Mouse (Mus musculus) myocyte (in vitro differentiated cells): ENCODE measurements around the gene Galnt3. TPM values are rescaled to one million over a fixed set of nuclear protein-coding genes. Genes with fewer than 3 reads are reported as not detected.

Experiments
- H3K27me3 ChIP-seq: one replicate; pipeline ENCODE4 v1.6.1; 2011; ENCODE audit not compliant: control insufficient read depth, insufficient read depth, insufficient read length
- H3K36me3 ChIP-seq: one replicate; pipeline ENCODE4 v1.6.1; 2011; ENCODE audit not compliant: control insufficient read depth, insufficient read depth
- H3K4me2 ChIP-seq: one replicate; pipeline ENCODE4 v1.6.1; 2011; ENCODE audit warnings: low read depth, control low read depth
- H3K4me3 ChIP-seq: one replicate; pipeline ENCODE4 v1.5.1; 2011; ENCODE audit warnings: mild to moderate bottlenecking, control low read depth, moderate library complexity
- H3K79me2 ChIP-seq: one replicate; pipeline ENCODE4 v1.6.1; 2011; ENCODE audit not compliant: control insufficient read depth, insufficient read depth
- H3ac ChIP-seq: one replicate; pipeline ENCODE4 v1.6.1; 2011; ENCODE audit not compliant: control insufficient read depth, insufficient read length
- CEBPB ChIP-seq: IDR thresholded peaks from 2 replicates; pipeline ENCODE4 v1.6.1; 2011; ENCODE audit warnings: mild to moderate bottlenecking, moderate library complexity; ENCODE audit not compliant: poor library complexity, insufficient read depth, severe bottlenecking
- E2F4 ChIP-seq: IDR thresholded peaks from one replicate; pipeline ENCODE4 v1.6.1; 2011; ENCODE audit warnings: mild to moderate bottlenecking, control low read depth, moderate library complexity; ENCODE audit not compliant: insufficient read depth
- MAX ChIP-seq: IDR thresholded peaks from one replicate; pipeline ENCODE4 v1.6.1; 2011; ENCODE audit warnings: low read depth, mild to moderate bottlenecking, control low read depth
- MYOD1 ChIP-seq, 3 experiments: IDR thresholded peaks; one replicate each; pipeline ENCODE4 v1.6.1; 2011; ENCODE audit warnings: control low read depth in 2 of 3, low read depth in 2 of 3, mild to moderate bottlenecking in 2 of 3, moderate library complexity in 1 of 3; ENCODE audit not compliant: insufficient read length in 2 of 3, control insufficient read depth in 1 of 3
- MYOG ChIP-seq, 3 experiments: IDR thresholded peaks; one replicate each; pipeline ENCODE4 v1.6.1; 2011; ENCODE audit warnings: control low read depth in 2 of 3, low read depth in 2 of 3, mild to moderate bottlenecking in 2 of 3; ENCODE audit not compliant: insufficient read length in 2 of 3, control insufficient read depth in 1 of 3, insufficient read depth in 1 of 3
- POLR2A ChIP-seq: IDR thresholded peaks from one replicate; pipeline ENCODE4 v1.6.1; 2011; ENCODE audit warnings: low read depth, mild to moderate bottlenecking, control low read depth, moderate library complexity; ENCODE audit not compliant: insufficient read length
- POLR2AphosphoS2 ChIP-seq: IDR thresholded peaks from one replicate; pipeline ENCODE4 v1.6.1; 2011; ENCODE audit warnings: low read depth, control low read depth; ENCODE audit not compliant: insufficient read length
- REST ChIP-seq: IDR thresholded peaks from one replicate; pipeline ENCODE4 v1.6.1; 2011; ENCODE audit warnings: mild to moderate bottlenecking, control low read depth, moderate library complexity; ENCODE audit not compliant: insufficient read depth, insufficient read length
- SRF ChIP-seq: IDR thresholded peaks from one replicate; pipeline ENCODE4 v1.6.1; 2011; ENCODE audit warnings: low read depth; ENCODE audit not compliant: control insufficient read depth, insufficient read length
- TCF12 ChIP-seq: IDR thresholded peaks from one replicate; pipeline ENCODE4 v1.6.1; 2011; ENCODE audit warnings: mild to moderate bottlenecking, control low read depth; ENCODE audit not compliant: poor library complexity, insufficient read depth, severe bottlenecking
- TCF3 ChIP-seq: IDR thresholded peaks from one replicate; pipeline ENCODE4 v1.6.1; 2011; ENCODE audit warnings: low read depth, control low read depth; ENCODE audit not compliant: insufficient read length
- USF1 ChIP-seq: IDR thresholded peaks from one replicate; pipeline ENCODE4 v1.6.1; 2011; ENCODE audit warnings: low read depth, mild to moderate bottlenecking, control low read depth, moderate library complexity
- polyA plus RNA-seq: library from polyadenylated mRNA; unstranded; fragments of >200 nt; fragmentation: generic; extraction: Trizol; gene quantifications from one replicate; pipeline ENCODE4 v1.2.1, GENCODE M21; 2012; ENCODE audit warnings: missing spikeins

Galnt3 gene
- polyA plus RNA-seq, 1 experiment = 0.25 TPM

DNA sequence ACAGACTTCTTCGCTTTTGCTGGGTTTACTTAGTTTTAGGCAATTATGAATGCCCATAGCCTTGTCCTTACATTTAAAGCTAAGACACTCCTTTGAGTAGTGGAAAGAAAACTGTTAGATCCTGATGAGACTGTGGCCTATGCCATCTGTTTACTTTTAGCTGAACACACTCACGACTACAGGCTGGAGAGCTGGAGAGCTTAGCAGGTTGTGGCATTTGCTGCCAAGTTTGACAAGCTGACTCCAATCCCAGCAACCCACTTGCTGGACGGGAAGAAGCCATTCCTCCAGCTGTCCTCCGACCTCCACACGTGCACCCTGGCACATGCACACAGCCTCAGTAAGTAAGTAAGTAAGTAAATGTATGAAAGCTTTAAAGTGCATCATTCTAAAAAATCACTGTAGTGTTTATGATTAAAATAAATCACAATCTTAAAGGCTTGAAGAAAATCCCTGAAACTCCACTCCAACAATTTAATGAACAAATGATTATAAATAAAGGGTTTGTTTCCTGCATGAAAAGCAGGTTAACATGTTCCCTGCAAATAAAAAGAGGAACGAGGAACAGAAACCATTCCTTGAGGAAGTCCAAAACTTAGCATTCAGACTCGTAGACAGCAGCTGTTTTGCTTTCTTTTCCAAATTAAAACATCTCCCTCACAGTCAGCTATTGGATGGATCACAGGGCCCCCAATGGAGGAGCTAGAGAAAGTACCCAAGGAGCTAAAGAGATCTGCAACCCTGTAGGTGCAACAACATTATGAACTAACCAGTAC is 33.5 kb upstream of the Galnt3 start:
- H3K4me2 ChIP-seq = no peak overlapping the region
- no peak overlapping the region for H3ac ChIP-seq
- H3K4me3 ChIP-seq = no peak overlapping the region
- H3K79me2 ChIP-seq = no peaks in the 10 kb centered on the region
- H3K27me3 ChIP-seq = no peaks in the 10 kb centered on the region
- TF ChIP-seq TCF12 (no peak), MYOD1 (IDR thresholded peaks at IDR 0.05; ENCODE audit: control insufficient read depth in 1 of 3, insufficient read length in 2 of 3, low read depth in 2 of 3) (no peak), CEBPB (no peak), MAX (no peak), REST (no peak), USF1 (no peak), MYOG (IDR thresholded peaks at IDR 0.05; ENCODE audit: control insufficient read depth in 1 of 3, insufficient read depth in 1 of 3, insufficient read length in 2 of 3, low read depth in 2 of 3) (no peak), POLR2AphosphoS2 (no peak), SRF (no peak), TCF3 (no peak)
- no peaks in the 10 kb centered on the region for H3K36me3 ChIP-seq

DNA sequence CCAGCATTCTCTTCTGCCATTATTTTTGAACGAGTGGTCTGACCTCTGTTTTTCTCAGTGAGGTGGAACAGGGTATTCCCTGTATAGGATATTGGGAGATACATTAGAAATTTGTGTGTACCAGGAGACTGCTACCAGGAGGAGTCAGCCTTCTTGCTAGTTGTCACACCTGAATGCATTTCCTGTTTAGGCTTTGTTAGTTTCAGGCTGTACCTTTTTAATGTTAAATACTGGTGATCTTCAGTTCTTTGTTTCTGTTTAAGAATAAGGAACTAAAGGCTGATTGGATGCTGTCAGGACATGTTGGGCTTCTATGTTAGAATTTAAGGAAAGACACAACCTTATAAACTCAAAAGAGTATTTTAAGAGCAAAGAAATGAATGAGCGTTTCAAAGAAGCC is 26.6 kb upstream of the Galnt3 start:
- no peak overlapping the region for H3ac ChIP-seq
- H3K4me2 ChIP-seq = no peak overlapping the region
- TF ChIP-seq SRF (no peak), POLR2A (no peak), MYOG (IDR thresholded peaks at IDR 0.05; ENCODE audit: control insufficient read depth in 1 of 3, insufficient read depth in 1 of 3, insufficient read length in 2 of 3, low read depth in 2 of 3) (no peak), REST (no peak), E2F4 (no peak), MAX (no peak), USF1 (no peak), TCF3 (no peak), POLR2AphosphoS2 (no peak), CEBPB (no peak), TCF12 (no peak), MYOD1 (IDR thresholded peaks at IDR 0.05; ENCODE audit: control insufficient read depth in 1 of 3, insufficient read length in 2 of 3, low read depth in 2 of 3) (no peak)
- no peaks in the 10 kb centered on the region for H3K27me3 ChIP-seq
- H3K36me3 ChIP-seq = no peaks in the 10 kb centered on the region
- no peak overlapping the region for H3K4me3 ChIP-seq
- H3K79me2 ChIP-seq = no peaks in the 10 kb centered on the region

DNA sequence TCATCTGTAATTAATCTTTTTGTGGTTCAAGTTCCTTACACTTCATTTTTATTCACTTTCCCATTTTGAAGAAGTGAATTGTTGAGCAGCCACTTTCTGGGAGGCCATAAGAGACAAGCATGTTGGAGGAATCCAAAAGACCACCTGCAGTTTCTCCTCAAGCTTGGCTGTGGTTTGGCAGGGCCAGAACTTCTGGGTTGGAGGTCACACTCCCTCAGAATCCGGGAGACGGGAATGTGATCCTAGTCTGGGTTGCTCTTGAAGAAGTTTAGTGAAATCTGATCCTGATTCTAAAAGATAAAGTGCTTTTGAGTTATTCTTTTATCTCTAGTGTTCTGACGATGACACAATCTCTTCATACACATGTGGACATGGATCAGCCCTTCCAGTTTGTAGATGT is 25.7 kb upstream of the Galnt3 start:
- Histone ChIP-seq H3K79me2 (no peaks in the 10 kb centered on the region), H3K36me3 (no peaks in the 10 kb centered on the region), H3K27me3 (no peaks in the 10 kb centered on the region), H3ac (no peak overlapping the region), H3K4me3 (no peak overlapping the region), H3K4me2 (no peak overlapping the region)
- TF ChIP-seq POLR2A (no peak), MYOG (IDR thresholded peaks at IDR 0.05; ENCODE audit: control insufficient read depth in 1 of 3, insufficient read depth in 1 of 3, insufficient read length in 2 of 3, low read depth in 2 of 3) (no peak), MAX (no peak), SRF (no peak), TCF3 (no peak), CEBPB (no peak), MYOD1 (IDR thresholded peaks at IDR 0.05; ENCODE audit: control insufficient read depth in 1 of 3, insufficient read length in 2 of 3, low read depth in 2 of 3) (no peak), TCF12 (no peak), POLR2AphosphoS2 (no peak), REST (no peak), E2F4 (no peak), USF1 (no peak)

DNA sequence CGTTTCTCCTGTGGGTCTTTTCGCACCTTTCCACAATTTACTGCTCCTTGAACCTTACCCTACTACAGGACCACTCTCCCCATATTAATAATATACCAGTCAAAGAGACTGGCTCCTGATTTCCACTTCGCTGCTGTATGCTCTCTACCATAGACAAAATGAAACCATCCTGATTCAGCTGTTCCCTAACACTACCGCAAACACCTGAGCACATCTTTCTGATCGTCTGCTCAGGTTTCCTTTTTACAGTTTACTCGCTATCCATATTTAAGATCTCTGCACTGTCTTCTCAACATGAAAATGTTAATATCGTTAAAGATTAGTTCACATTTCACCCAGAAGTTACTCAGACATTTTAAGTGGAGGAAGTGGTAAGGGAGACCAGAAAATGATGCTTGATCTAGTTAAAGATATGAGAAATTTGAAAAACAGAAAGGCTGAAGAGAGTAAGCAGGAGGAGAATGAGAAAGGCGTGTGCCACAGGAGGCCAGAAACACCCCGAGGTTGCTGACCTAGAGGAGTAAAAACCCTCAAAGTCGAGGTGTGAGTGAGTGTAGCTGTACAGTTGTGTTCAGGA is 23.9 kb upstream of the Galnt3 start:
- Histone ChIP-seq H3K4me2 (no peak overlapping the region), H3K36me3 (no peaks in the 10 kb centered on the region), H3K4me3 (no peak overlapping the region), H3K27me3 (no peaks in the 10 kb centered on the region), H3ac (no peak overlapping the region), H3K79me2 (no peaks in the 10 kb centered on the region)
- TF ChIP-seq REST (no peak), SRF (no peak), POLR2AphosphoS2 (no peak), TCF12 (no peak), MYOD1 (IDR thresholded peaks at IDR 0.05; ENCODE audit: control insufficient read depth in 1 of 3, insufficient read length in 2 of 3, low read depth in 2 of 3) (no peak)

DNA sequence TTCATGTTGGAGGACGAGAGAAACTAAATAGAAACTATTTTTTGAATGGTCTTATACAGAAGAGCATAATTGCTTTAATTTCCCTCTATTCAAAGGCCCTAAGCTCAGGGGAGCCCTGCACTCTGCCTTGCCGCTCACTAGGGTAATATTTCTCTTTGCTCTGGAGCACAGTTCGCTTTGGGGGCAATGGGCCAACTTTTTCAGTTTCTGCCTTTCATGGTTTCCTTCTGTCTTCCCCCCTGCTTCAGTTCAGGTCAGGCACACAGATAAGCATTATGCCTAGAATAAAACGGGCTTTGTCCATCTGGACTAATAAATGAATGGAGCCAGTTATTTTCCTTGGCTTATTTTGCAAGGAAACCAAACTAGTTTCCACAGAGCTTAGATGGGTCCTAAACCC is 21.7 kb upstream of the Galnt3 start:
- Histone ChIP-seq H3K79me2 (no peaks in the 10 kb centered on the region), H3K36me3 (no peaks in the 10 kb centered on the region), H3K4me3 (no peak overlapping the region), H3K27me3 (no peaks in the 10 kb centered on the region), H3K4me2 (no peak overlapping the region), H3ac (no peak overlapping the region)
- TF ChIP-seq MYOD1 (IDR thresholded peaks at IDR 0.05; ENCODE audit: control insufficient read depth in 1 of 3, insufficient read length in 2 of 3, low read depth in 2 of 3) (no peak), TCF12 (no peak)
